Mouse (Mus musculus) heart, embryonic 10.5 days (tissue): ENCODE measurements around the gene Gm20605. TPM values are rescaled to one million over a fixed set of nuclear protein-coding genes. Genes with fewer than 3 reads are reported as not detected.
A peak's percentile ranks its signal among the peaks of the same experiment; 100 is the strongest.

Experiments used
- DNase-seq: peaks from one replicate; pipeline ENCODE4 v3.0.0-alpha.2; 2017; ENCODE audit warnings: low spot score
- H3K27ac ChIP-seq: fragments of 300-500 bp; sonication (generic); 2 replicates; pipeline ENCODE4 v1.5.1; 2016; ENCODE audit warnings: mild to moderate bottlenecking
- H3K27me3 ChIP-seq: fragments of 300-500 bp; sonication (generic); 2 replicates; pipeline ENCODE4 v1.6.1; 2016; ENCODE audit warnings: mild to moderate bottlenecking; ENCODE audit not compliant: poor library complexity, insufficient read depth, severe bottlenecking
- H3K36me3 ChIP-seq: fragments of 300-500 bp; sonication (generic); 2 replicates; pipeline ENCODE4 v1.6.1; 2016; ENCODE audit warnings: mild to moderate bottlenecking, moderate library complexity
- H3K4me1 ChIP-seq: fragments of 300-500 bp; sonication (generic); 2 replicates; pipeline ENCODE4 v1.6.1; 2016; ENCODE audit warnings: mild to moderate bottlenecking
- H3K4me3 ChIP-seq: fragments of 300-500 bp; sonication (generic); 2 replicates; pipeline ENCODE4 v1.5.1; 2016; ENCODE audit warnings: mild to moderate bottlenecking, moderate library complexity
- H3K9me3 ChIP-seq: fragments of 300-500 bp; sonication (generic); 2 replicates; pipeline ENCODE4 v1.6.1; 2016; ENCODE audit warnings: mild to moderate bottlenecking, moderate library complexity
- WGBS: fragments of 180-500 bp; shearing (Covaris S2); methylation state at CpG from one replicate; pipeline ENCODE4 v1.1.7; 2016; 5-methylcytosine and 5-hydroxymethylcytosine counted together
- polyA plus RNA-seq: library from polyadenylated mRNA; unstranded; fragments of >200 nt; fragmentation: Nextera tagmentation; extraction: Ambion mirVana; gene quantifications from 2 replicates; pipeline ENCODE4 v1.2.1, GENCODE M21; 2016

Gm20605 gene
- polyA plus RNA-seq, 1 experiment from 2014 or later: 9.8 TPM

- H3K9me3 ChIP-seq: no peaks in the 10 kb centered on the region
- H3K36me3 ChIP-seq: peaks cover 5% of the 10 kb centered on the region; the same call in 1 of the 2 replicates
- DNase-seq: peak; percentile 92
- H3K27ac ChIP-seq: peak overlapping the region; percentile 78; the same call in 1 of the 2 replicates
- H3K4me3 ChIP-seq: no peak overlapping the region
- 71% methylated on average over 6 of the region's 6 CpGs for WGBS
- peaks cover 43% of the 10 kb centered on the region for H3K4me1 ChIP-seq
- H3K27me3 ChIP-seq: 0 out of 2 replicates have a peak, but pooled peaks cover 6% of the 10 kb centered on the region
Measured at GRCm38 (mm10) chr5:137686127-137686790, 57.3 kb downstream of the Gm20605 start.

GRCm38 (mm10) chr5:137689974-137690373 is 61.0 kb downstream of the Gm20605 start:
- Histone ChIP-seq H3K4me3 (no peak overlapping the region), H3K27ac (peak overlapping the region; percentile 59), H3K36me3 (no peaks in the 10 kb centered on the region), H3K9me3 (no peaks in the 10 kb centered on the region), H3K4me1 (peaks cover 20% of the 10 kb centered on the region), H3K27me3 (0 out of 2 replicates have a peak, but pooled peaks cover 6% of the 10 kb centered on the region)
- DNase-seq: no peak
- 83% methylated on average over 3 of the region's 3 CpGs for WGBS

GRCm38 (mm10) chr5:137690531-137690930 is 61.6 kb downstream of the Gm20605 start:
- peak overlapping the region; percentile 15; the same call in 1 of the 2 replicates for H3K4me3 ChIP-seq
- WGBS: 40% methylated on average over 9 of the region's 9 CpGs
- no peaks in the 10 kb centered on the region for H3K36me3 ChIP-seq
- H3K9me3 ChIP-seq: no peaks in the 10 kb centered on the region
- H3K4me1 ChIP-seq: peaks cover 14% of the 10 kb centered on the region
- peak overlapping the region; percentile 59 for H3K27ac ChIP-seq
- DNase-seq: peak; percentile 78
- H3K27me3 ChIP-seq: 0 out of 2 replicates have a peak, but pooled peaks cover 6% of the 10 kb centered on the region

- Histone ChIP-seq H3K36me3 (no peaks in the 10 kb centered on the region), H3K4me1 (peaks cover 7% of the 10 kb centered on the region), H3K4me3 (no peak overlapping the region), H3K27ac (no peak overlapping the region), H3K27me3 (no peaks in the 10 kb centered on the region), H3K9me3 (no peaks in the 10 kb centered on the region)
- DNase-seq: no peak
- 77% methylated on average over 1 of the region's 1 CpGs for WGBS
Measured at GRCm38 (mm10) chr5:137691881-137692280, 62.9 kb downstream of the Gm20605 start.

Other genes starting within 250 kb of the Gm20605 start
- gene Zan, start 152.1 kb upstream of the Gm20605 start, polyA plus RNA-seq: 0.04 and 0.25 TPM in 2 replicates
- gene Pop7, start 126.7 kb upstream of the Gm20605 start, polyA plus RNA-seq: 50.6 and 56.6 TPM in 2 replicates
- gene Gigyf1, start 110.6 kb upstream of the Gm20605 start, polyA plus RNA-seq: 8.0 and 10.8 TPM in 2 replicates
- gene Epo, start 95.9 kb upstream of the Gm20605 start, polyA plus RNA-seq: 0.28 and 2.3 TPM in 2 replicates
- 287 and 294 TPM in 2 replicates for gene Gnb2, start 95.7 kb upstream of the Gm20605 start, polyA plus RNA-seq
- gene Actl6b, start 75.7 kb upstream of the Gm20605 start, polyA plus RNA-seq: 0.07 TPM in 1 of 2 replicates, not detected in the other
- gene Tfr2, start 59.3 kb upstream of the Gm20605 start, polyA plus RNA-seq: 4.0 and 4.9 TPM in 2 replicates
- 14.3 and 16.0 TPM in 2 replicates for gene Mospd3, start 28.1 kb upstream of the Gm20605 start, polyA plus RNA-seq
- 114 and 137 TPM in 2 replicates for gene Pcolce, start 15.4 kb upstream of the Gm20605 start, polyA plus RNA-seq
- 0.28 and 0.31 TPM in 2 replicates for gene Fbxo24, start 173 bp upstream of the Gm20605 start, polyA plus RNA-seq
- 23.3 and 23.7 TPM in 2 replicates for gene Lrch4, start 54 bp upstream of the Gm20605 start, polyA plus RNA-seq
- gene Sap25, start 12.2 kb downstream of the Gm20605 start, polyA plus RNA-seq: 4.8 and 6.4 TPM in 2 replicates
- gene Irs3, start 16.5 kb downstream of the Gm20605 start, polyA plus RNA-seq: 0.60 and 0.74 TPM in 2 replicates
- 31.9 and 34.0 TPM in 2 replicates for gene Agfg2, start 55.6 kb downstream of the Gm20605 start, polyA plus RNA-seq
- gene Nyap1, start 112.4 kb downstream of the Gm20605 start, polyA plus RNA-seq: 1.4 TPM in 2 replicates
- 147 and 165 TPM in 2 replicates for gene Tsc22d4, start 116.6 kb downstream of the Gm20605 start, polyA plus RNA-seq
- 31.3 and 49.2 TPM in 2 replicates for gene Ppp1r35, start 149.7 kb downstream of the Gm20605 start, polyA plus RNA-seq
- gene Mepce, start 158.5 kb downstream of the Gm20605 start, polyA plus RNA-seq: 7.1 and 10.4 TPM in 2 replicates
- 10.0 and 12.5 TPM in 2 replicates for gene Zcwpw1, start 158.6 kb downstream of the Gm20605 start, polyA plus RNA-seq
- gene Pilra, start 207.1 kb downstream of the Gm20605 start, polyA plus RNA-seq: 1.3 and 2.0 TPM in 2 replicates
- 0.26 and 0.28 TPM in 2 replicates for gene Pilrb1, start 228.9 kb downstream of the Gm20605 start, polyA plus RNA-seq
- 0.64 and 1.0 TPM in 2 replicates for gene Pilrb2, start 242.6 kb downstream of the Gm20605 start, polyA plus RNA-seq